Mouse (Mus musculus) neural tube, embryonic 10.5 days (tissue): ENCODE measurements around the gene Tmem40.
A peak's percentile ranks its signal among the peaks of the same experiment; 100 is the strongest.

Experiments
- DNase-seq: peaks from one replicate; pipeline ENCODE4 v3.0.0-alpha.2; 2017; ENCODE audit warnings: low spot score; ENCODE audit errors: extremely low spot score

Gene Tmem40

DNA sequence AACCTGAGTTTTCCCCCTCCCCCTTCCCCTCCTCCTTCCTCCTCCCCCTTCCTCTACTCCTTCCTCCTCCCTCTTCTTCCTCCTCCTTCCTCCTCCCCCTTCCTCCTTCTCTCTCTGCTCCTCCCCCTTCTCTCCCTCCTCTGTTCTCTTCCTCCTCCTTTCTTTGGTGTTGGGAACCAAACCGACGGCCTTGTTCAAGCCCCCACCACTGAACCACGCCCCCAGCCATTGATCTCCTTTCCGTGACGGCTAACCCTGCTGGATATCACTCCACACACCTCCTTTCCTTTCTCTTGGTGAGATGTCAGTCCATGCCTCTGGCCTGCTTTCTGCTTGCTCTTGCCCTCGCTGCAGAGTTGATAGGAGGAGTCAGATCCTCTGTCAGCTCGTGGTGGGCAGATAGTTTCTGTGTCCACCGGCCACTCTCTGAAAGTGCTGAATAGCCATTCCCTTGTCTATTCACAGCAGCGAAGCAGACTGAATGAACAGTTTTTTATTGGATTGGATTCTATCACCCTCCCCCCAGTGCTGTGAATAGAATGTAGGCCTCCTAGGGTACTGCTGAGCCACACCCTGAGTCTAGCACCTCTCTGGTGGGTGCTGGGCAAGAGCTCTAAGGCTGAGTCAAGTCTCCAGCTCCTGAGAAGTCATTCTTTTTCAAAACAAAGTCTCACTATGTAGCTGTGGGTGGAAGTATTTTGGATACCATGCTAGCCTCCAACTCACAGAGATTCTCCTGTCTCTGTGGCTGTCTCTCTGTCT, at the start of gene Tmem40:
Gene Tmem40 (minus strand): TSS at position 416 of the 762 bp plus-strand sequence.
- DNase-seq: peak; percentile 71

DNA sequence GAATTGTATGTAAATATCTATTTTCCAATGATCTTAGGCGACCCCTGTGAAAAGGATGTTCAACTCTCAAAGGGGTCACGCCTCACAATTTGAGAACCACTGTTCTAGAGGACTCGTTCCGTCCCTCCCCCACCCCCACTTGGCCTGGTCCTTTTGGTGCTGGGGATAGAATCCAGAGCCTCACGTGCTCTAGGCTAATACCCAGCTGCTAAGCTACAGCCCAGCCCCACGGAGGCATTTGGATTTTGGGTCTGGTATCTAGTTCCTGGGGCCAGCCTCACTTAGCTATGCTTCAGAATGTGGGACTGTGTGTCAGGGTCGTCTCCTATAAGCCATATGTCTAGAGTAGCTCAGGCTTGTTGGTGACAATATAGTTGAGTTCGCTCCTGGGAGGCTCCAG, 49.4 kb upstream of the Tmem40 start:
- DNase-seq: no peak

DNA sequence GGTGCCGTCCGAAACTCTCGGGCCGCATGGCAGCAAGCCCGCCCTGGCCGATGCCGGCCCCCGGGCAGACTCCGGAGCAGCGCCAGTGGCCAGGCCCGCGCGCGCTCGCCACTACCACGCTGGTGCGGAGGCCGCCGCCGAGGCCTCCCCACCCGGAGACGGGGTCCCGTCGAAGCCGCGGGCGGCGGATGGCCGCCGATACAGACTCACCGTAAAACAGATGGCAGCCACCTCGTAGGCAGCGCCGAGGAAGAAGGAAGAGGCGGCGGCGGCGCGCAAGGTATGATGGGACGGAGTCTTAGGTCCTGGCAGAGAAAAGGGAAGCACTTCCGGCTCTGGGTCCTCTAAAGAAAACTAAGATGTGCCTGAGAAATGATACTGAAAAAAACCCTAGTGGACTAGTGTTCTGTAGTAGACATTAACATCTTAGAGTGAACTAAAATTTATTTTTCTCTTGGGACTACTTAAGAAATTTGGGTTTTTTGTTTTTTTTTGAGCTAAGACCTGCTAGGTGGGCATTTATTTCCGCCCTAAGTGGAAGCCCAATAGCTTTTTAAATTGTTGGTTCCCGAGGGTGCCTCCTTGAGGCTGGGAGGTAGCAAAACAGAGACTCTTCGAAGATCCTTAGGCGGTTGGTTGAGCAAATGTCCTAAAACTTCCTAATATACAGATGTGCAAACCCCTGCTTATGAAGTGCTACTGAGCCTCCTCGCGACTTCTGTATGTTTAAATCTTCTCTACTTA, 46.5 kb upstream of the Tmem40 start, which contains the start of gene Rpl32:
Gene Rpl32 (minus strand): TSS at position 260 of the 744 bp plus-strand sequence.
- DNase-seq: peak; percentile 87

DNA sequence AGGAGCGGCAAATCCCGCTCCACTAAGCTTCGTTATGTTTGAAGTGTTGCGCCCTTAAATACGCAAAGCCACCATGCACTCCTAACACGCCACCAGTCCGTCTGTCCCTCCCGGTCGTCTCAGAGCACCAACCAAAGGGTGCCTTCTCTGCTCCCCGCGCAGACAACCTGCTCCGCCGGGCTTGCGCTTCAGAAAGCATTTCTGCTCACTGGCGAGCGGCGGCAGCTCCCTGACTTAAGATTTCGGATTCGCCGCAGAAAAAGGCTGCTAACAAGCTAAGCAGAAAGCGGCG, 45.9 kb upstream of the Tmem40 start:
- DNase-seq: no peak

DNA sequence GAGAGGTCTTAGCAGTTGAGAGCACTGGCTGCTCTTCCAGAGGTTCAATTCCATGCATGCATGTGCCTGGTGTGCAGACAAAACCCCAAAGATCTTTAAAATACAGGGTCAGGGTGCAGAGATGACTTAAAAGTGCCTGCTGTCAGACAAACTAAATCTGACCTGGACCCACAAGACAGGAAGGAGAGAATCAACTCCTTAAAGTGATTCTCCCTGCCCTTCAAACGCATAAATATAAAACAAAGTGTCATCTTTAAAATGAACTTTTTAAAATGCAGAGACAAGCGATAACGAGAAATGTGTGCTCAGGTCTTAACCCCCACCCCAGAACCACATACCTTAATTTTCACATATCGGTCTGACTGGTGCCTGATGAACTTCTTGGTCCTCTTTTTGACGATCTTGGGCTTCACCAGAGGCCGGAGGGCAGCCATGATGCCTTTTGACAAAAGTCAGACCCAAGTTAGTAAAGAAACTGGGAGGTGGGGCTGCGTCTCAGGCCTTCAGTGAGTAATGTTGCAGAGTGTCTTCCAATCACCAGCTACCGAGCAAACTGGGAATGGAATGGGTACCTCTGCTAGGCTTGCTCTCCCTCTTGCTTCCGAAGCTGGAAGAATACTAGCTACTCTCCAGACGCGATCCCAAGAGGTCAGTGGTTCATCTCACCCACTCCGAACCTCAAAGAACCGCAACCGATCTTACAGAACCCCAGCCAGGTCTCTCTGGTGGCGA, 45.4 kb upstream of the Tmem40 start:
- peak; percentile 32 for DNase-seq

DNA sequence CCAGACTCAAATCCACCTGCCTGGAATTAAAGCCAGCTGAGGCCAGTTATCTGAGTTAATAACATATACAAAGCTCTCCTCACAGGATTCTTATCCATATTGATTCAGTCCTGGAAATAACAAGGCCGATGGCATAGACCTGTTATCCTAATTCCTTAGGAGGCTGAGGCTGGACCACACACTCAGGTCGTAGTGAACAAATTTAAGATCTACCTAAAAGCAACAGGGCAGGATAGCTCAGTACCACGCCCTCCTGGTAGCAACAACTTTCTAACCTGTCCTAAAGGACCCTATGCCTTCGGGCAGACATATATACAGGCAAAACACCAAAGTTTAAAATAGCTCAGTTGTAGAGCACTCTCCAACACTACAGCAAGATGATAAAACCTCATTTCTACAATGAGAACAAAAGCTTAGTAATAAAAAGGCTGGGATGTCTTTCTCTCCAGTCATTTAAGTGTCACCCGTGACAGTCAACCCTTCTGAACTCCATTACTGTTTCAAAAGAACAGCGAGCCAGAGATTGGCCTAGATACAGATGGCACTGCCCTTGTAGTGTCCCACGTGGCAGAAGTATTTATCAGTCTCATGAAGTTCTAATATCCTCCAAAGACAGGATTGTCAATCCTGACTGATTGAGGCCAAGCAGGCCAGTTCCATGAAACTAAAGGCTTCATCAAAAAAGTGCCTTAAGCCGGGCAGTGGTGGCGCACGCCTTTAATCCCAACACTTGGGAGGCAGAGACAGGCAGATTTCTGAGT, 42.4 kb upstream of the Tmem40 start:
- no peak for DNase-seq

DNA sequence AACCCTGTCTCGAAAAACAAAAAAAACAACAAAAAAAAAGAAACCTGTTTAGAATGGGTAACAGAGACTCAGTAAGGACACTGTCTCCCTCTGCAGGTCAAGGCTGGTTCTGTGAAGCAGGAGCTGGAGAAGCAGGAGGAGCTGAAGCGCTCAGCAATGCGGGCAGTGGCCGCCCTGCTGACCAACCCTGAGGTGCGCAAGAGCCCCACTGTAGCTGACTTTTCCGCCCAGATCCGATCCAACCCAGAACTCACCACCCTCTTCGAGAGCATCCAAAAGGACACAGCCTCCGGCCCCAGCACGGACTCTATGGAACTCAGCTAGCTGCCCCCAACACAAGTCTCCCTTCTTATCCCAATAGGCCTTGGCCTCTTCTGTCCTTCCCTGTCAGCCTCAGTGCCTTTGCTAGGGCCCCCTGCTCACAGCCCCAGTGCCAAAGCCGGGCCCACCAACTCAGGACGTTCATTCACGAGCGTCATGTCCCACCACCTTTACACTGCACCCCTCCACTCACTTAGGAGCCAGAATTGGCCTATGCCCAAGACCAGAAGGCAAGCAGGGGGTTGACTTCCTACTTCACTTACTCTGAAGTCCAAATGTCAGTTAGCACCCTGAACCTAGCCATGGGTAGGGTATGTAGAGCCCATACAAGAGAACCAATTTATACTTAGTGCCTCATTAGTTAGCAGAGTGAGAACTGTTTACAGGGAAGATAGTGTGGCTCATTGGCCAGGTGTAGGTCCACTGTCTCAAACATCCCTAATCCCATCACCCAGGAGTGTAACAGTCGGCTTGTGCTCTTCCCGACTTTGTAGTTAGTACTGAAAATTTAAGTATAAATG, 41.6 kb upstream of the Tmem40 start:
- peak; percentile 57 for DNase-seq

DNA sequence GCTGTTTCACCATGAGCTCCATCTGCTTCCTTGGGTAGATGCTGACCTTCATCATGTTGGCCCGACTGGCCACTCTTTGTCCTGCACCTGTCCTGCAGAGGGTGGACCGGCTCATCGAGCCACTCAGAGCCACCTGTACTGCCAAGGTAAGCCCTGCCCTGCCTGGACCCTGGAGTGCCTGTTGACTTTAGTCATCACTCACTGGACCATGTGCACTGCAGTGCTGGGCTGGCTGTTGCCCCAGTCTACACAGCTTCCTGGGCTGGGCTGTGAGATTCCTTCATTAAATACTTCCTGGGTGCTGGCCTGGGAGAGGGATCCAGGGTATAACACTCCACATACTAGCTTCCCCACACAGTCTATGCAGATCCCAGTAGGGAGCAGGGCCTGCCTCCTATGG, 39.6 kb upstream of the Tmem40 start:
- no peak for DNase-seq

DNA sequence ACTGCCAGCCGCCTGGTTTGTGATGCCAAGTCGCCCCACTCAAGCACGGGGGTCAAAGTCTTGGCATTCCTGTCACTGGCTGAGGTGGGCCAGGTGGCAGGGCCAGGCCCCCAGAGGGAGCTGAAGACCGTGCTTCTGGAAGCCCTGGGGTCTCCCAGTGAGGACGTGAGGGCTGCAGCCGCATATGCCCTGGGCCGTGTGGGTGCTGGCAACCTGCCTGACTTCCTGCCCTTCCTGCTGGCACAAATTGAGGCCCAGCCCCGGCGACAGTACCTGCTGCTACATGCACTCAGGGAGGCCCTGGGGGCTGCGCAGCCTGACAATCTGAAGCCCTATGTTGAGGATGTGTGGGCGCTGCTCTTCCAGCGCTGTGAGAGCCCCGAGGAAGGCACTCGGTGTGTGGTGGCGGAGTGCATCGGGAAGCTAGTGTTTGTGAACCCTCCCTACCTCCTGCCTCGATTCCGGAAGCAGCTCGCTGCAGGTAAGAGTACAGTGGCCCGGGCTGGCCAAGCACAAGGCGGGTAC, 30.5 kb upstream of the Tmem40 start:
- DNase-seq: no peak

DNA sequence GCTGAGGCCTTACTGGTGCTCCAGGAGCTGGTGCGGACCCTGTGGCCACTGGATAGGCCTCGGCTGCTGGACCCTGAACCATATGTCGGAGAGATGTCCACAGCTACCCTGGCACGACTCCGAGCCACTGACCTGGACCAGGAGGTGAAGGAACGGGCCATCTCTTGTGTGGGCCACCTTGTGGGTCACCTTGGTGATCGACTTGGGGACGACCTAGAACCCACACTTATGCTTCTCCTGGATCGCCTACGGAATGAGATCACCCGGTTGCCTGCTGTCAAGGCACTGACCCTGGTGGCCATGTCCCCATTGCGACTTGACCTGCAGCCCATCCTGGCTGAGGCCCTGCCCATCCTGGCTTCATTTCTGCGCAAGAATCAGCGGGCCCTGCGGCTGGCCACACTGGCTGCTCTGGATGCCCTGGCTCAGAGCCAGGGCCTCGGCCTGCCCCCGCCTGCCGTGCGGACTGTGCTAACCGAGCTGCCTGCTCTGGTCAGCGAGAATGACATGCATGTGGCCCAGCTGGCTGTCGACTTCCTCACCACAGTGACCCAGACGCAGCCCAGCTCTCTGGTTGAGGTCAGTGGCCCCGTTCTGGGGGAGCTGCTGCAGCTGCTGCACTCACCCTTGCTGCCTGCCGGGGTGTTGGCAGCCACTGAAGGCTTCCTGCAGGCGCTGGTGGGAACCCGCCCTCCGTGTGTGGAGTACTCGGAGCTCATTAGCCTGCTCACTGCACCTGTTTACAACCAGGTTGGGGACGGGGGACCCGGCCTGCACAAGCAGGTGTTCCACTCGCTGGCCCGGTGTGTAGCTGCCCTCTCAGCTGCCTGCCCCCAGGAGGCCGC, 29.9 kb upstream of the Tmem40 start:
- no peak for DNase-seq

DNA sequence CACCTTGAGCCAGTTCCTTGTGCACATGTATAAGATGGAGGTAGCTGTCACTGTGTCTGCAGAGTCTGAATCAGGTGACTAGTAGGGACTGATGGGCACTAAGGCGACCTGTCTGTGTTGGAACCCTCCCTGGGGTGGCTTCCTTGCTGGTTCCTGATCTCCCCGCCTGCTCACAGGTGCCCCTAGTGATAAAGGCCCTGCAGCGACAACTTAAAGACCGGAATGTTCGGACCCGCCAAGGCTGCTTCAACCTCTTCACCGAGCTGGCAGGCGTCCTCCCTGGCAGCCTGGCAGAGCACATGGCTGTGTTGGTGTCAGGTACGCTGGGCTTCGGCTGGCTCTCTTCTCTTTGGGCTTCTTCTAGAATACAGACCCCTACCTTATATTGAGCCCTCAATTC, 28.8 kb upstream of the Tmem40 start:
- DNase-seq: no peak

DNA sequence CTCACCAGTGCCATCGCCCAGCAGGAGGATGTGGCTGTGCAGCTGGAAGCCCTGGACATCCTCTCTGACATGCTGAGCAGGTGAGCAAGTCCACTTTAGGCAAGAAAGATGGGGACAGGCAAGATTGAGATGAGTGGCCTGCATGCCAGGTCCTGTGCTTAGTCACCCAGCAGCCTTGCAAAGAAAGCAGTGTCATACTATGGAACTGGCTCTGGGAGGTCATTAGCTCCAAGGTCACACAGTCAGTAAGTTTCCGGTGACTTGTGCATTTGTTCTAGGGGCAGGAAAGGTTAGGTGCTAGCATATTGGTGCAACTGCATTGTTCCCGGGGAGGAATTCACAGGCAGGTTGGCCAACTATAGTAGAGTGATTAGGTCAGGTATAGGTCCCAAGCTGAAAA, 20.6 kb upstream of the Tmem40 start:
- DNase-seq: no peak

DNA sequence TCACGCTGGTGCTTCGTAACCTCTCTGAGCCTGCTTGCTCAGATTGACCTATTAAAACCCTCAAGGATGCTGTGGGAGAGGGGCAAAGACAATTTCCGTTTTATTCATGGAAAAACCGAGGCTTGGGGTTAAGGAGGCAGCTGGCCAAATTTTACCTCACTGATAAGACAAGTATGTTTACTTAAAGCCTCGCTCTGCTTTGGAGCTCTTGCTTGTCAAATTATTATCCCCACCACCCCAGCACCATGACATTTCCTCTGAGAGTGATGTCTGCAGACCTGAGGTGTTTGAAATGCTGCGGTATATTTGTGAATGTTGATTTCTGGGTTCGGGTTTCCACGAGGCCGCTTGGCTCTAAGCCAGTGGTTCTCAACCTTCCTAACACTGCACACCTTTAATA, 14.2 kb upstream of the Tmem40 start:
- no peak for DNase-seq

DNA sequence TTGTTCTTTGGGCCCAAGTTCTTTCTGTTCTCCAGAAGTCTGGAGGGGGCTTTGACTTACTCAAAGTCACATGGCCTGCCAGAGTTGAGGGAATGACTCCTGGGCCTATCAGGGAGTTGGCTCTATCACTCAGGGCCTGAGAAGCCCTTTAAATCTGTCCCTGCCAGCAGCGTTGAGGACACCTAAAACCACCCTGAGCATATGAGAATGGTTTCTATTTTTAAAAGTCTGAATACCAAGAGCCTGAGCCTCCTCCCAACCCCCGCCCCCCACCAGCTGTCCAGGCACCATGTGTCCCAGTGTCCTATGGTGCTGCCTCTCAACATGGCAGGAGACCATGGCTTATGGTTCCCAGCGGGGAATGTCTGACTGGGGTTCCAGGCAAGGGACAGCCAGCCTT, 13.6 kb upstream of the Tmem40 start:
- no peak for DNase-seq

DNA sequence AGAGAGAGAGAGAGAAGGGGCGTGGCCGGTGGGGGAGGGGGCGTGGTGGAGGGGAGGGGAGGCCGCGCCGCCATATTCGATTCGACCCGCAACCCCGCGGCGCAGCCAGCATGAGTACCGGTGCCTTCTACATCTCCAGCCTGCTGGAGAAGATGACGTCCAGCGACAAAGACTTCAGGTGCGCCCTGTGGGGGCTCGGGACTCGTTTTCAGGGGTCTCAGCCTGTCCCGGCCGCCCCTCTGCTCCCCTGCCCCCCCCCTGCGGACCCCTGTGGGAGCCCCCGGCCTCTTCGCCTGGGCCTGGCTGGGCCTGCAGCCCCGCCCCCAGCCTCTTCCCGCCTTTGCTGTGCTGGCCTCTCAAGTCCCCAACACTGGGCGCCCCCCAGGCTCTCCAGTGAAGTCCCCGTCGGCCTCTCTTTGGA, 12.3 kb upstream of the Tmem40 start, which contains the start of gene Cand2:
Gene Cand2 (plus strand): TSS at position 38 of the 421 bp plus-strand sequence.
- peak; percentile 85 for DNase-seq

DNA sequence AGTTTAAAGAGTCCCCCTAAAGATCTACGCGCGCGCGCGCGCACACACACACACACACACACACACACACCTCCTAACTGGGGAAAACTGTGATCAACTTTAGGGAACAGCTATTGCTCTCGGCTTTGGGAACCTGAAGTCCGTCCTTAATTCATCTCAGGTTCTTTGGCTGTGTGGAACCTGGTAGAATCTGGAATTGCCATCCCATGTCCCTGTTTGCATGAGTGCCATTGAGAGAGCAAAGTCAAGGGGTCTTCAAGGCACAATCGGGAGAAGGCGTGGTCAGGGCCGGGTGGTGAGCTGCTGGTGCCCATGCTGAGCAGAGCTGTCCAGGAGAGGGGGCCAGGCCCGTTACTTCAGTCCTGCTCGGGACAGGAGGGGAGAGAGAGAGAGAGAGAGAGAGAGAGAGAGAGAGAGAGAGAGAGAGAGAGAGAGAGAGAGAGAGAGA, 11.8 kb upstream of the Tmem40 start:
- DNase-seq: peak; percentile 83

DNA sequence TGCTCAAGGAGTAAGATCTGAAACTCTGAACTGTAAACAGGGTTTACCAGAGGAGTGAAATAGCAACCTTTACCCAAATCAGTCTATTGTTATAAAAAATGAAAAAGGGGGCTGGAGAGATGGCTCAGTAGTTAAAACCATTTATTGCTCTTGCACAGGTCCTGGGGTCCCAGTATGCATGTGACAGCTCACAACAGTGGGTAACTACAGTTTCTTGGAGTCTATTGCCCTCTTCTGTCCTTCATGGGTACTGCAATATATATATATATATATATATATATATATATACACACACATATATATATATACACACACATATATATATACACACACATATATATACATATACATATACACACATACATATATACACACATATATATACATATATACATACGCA, 10.4 kb upstream of the Tmem40 start:
- DNase-seq: no peak

DNA sequence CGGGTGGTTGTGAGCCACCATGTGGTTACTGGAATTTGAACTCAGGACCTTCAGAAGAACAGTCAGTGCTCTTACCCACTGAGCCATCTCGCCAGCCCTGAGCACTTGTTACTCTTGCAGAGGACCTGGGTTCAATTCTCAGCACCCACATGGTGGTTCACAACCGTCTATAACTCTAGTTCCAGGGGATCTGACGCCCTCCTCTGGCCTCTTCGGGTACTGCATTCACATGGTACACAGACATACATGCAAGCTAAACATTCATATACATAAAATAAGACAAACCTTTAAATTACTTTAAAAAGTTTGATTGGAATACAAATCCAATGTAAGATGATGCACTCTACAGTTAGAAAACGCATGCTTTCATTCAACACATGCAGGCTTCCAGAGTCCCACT, 10.0 kb upstream of the Tmem40 start:
- no peak for DNase-seq

DNA sequence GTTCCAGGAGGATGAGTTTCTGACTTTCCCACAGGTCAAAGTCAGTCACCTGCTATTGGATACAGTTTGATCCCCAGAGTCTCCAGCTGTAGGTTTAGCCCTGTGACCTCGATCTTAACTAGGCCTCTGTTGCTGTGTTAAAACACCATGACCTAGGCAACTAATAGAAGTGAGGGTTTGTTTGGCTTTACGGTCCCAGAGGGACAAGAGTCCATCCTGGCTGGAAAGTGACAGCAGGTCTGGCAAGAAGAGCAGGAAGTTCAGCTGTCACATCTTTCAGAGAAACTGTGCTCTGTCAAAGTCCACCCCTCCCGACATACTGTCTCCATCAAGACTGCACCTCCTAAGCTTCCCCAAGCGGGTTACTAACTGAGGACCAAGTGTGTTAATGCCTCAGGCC, 8.6 kb upstream of the Tmem40 start:
- DNase-seq: no peak
